Mouse (Mus musculus) stomach, postnatal 0 days (tissue): ENCODE measurements around the gene Ffar4. TPM values are rescaled to one million over a fixed set of nuclear protein-coding genes. Genes with fewer than 3 reads are reported as not detected.

Source experiments
- ATAC-seq: fragments of 200-750 bp; cut with Nextera tagmentation; 2 replicates; pipeline ENCODE4 v1.8.0; 2017; ENCODE audit not compliant: low FRiP score, low TSS enrichment
- DNase-seq: peaks from one replicate; pipeline ENCODE4 v3.0.0-alpha.2; 2016; ENCODE audit warnings: low spot score
- H3K27ac ChIP-seq: fragments of 300-500 bp; sonication (generic); replicated peaks from 2 replicates; pipeline ENCODE4 v1.5.1; 2014; ENCODE audit warnings: mild to moderate bottlenecking, control low read depth
- H3K27me3 ChIP-seq: fragments of 300-500 bp; sonication (generic); 2 replicates; pipeline ENCODE4 v1.6.1; 2014; ENCODE audit warnings: low read length; ENCODE audit not compliant: control insufficient read depth, insufficient read depth
- H3K36me3 ChIP-seq: fragments of 300-500 bp; sonication (generic); 2 replicates; pipeline ENCODE4 v1.6.1; 2014; ENCODE audit warnings: low read length, mixed read lengths; ENCODE audit not compliant: control insufficient read depth, insufficient read depth
- H3K4me1 ChIP-seq: fragments of 300-500 bp; sonication (generic); replicated peaks from 2 replicates; pipeline ENCODE4 v1.6.1; 2014; ENCODE audit warnings: antibody characterized with exemption; ENCODE audit not compliant: control insufficient read depth, insufficient read depth
- H3K4me2 ChIP-seq: fragments of 300-500 bp; sonication (generic); replicated peaks from 2 replicates; pipeline ENCODE4 v1.6.1; 2014; ENCODE audit warnings: low read depth, mild to moderate bottlenecking, control low read depth, moderate library complexity
- H3K4me3 ChIP-seq: fragments of 300-500 bp; sonication (generic); 2 replicates; pipeline ENCODE4 v1.5.1; 2014; ENCODE audit warnings: low read depth, low read length, control low read depth
- H3K9ac ChIP-seq: fragments of 300-500 bp; sonication (generic); 2 replicates; pipeline ENCODE4 v1.6.1; 2014; ENCODE audit warnings: mild to moderate bottlenecking, low read length, control low read depth, mixed read lengths
- H3K9me3 ChIP-seq: fragments of 300-500 bp; sonication (generic); 2 replicates; pipeline ENCODE4 v1.6.1; 2016; ENCODE audit warnings: low read length; ENCODE audit not compliant: control insufficient read depth
- CTCF ChIP-seq: IDR thresholded peaks from 2 replicates; pipeline ENCODE4 v1.5.1; 2016; ENCODE audit warnings: antibody characterized with exemption, low read depth, mild to moderate bottlenecking, moderate library complexity
- EP300 ChIP-seq: optimal IDR thresholded peaks from 2 replicates; pipeline ENCODE3; 2016; ENCODE audit warnings: antibody characterized with exemption
- WGBS: fragments of 180-500 bp; shearing (Covaris S2); extraction: QIAGEN DNeasy Blood & Tissue Kit; methylation state at CpG from one replicate; pipeline ENCODE4 v1.1.7; 2014; 5-methylcytosine and 5-hydroxymethylcytosine counted together
- polyA plus RNA-seq: library from polyadenylated mRNA; unstranded; fragments of >200 nt; fragmentation: Nextera tagmentation; extraction: Ambion mirVana; gene quantifications from 2 replicates; pipeline ENCODE4 v1.2.1, GENCODE M21; 2015

The Ffar4 gene
- polyA plus RNA-seq, 1 experiment from 2014 or later: 6.8 TPM

GRCm38 (mm10) chr19:38075051-38075450, 21.8 kb upstream of the Ffar4 start:
- Histone ChIP-seq H3K36me3 (peaks cover 5% of the 10 kb centered on the region), H3K4me2 (no peak overlapping the region), H3K27me3 (no peaks in the 10 kb centered on the region), H3K9me3 (no peaks in the 10 kb centered on the region), H3K27ac (no peak overlapping the region), H3K9ac (no peak overlapping the region), H3K4me1 (no peaks in the 10 kb centered on the region), H3K4me3 (no peak overlapping the region)
- no peak for ATAC-seq
- TF ChIP-seq EP300: no peak
- TF ChIP-seq CTCF: no peak
- no peak for DNase-seq
- WGBS: 80% methylated on average over 11 of the region's 11 CpGs

GRCm38 (mm10) chr19:38076251-38076650, 20.6 kb upstream of the Ffar4 start:
- DNase-seq: no peak
- no peak for ATAC-seq
- 61% methylated on average over 2 of the region's 2 CpGs for WGBS

GRCm38 (mm10) chr19:38077851-38078540, 18.9 kb upstream of the Ffar4 start:
- no peaks in the 10 kb centered on the region for H3K9me3 ChIP-seq
- H3K36me3 ChIP-seq: peaks cover 3% of the 10 kb centered on the region; the same call in 1 of the 2 replicates
- H3K9ac ChIP-seq: no peak overlapping the region
- no peak overlapping the region for H3K4me3 ChIP-seq
- no peak for ATAC-seq
- DNase-seq: no peak
- H3K27me3 ChIP-seq: no peaks in the 10 kb centered on the region
- no peak overlapping the region for H3K27ac ChIP-seq
- no peak overlapping the region for H3K4me2 ChIP-seq
- WGBS: 53% methylated on average over 3 of the region's 3 CpGs
- H3K4me1 ChIP-seq: no peaks in the 10 kb centered on the region
- TF ChIP-seq CTCF (no peak), EP300 (no peak)

More at GRCm38 (mm10) chr19:38076251-38076650, 20.6 kb upstream of the Ffar4 start:
- peak; percentile 62 for TF ChIP-seq CTCF
- TF ChIP-seq EP300: no peak
- Histone ChIP-seq H3K27ac (no peak overlapping the region), H3K4me3 (no peak overlapping the region), H3K4me1 (no peaks in the 10 kb centered on the region), H3K9ac (no peak overlapping the region), H3K9me3 (no peaks in the 10 kb centered on the region), H3K4me2 (no peak overlapping the region), H3K36me3 (peaks cover 3% of the 10 kb centered on the region; the same call in 1 of the 2 replicates), H3K27me3 (no peaks in the 10 kb centered on the region)

GRCm38 (mm10) chr19:38081361-38081760, 15.5 kb upstream of the Ffar4 start:
- no peaks in the 10 kb centered on the region for H3K36me3 ChIP-seq
- no peaks in the 10 kb centered on the region for H3K27me3 ChIP-seq
- H3K27ac ChIP-seq: no peak overlapping the region
- H3K9me3 ChIP-seq: no peaks in the 10 kb centered on the region
- ATAC-seq (no peak), DNase-seq (no peak)
- H3K4me3 ChIP-seq: no peak overlapping the region
- 73% methylated on average over 3 of the region's 3 CpGs for WGBS
- TF ChIP-seq CTCF (no peak), EP300 (no peak)
- no peaks in the 10 kb centered on the region for H3K4me1 ChIP-seq
- H3K9ac ChIP-seq: no peak overlapping the region
- H3K4me2 ChIP-seq: no peak overlapping the region

- H3K27me3 ChIP-seq: no peaks in the 10 kb centered on the region
- H3K27ac ChIP-seq: peak overlapping the region; percentile 30; the same call in 1 of the 2 replicates
- H3K9ac ChIP-seq: no peak overlapping the region
- 20% methylated on average over 5 of the region's 5 CpGs for WGBS
- no peak for TF ChIP-seq CTCF
- H3K36me3 ChIP-seq: no peaks in the 10 kb centered on the region
- H3K4me3 ChIP-seq: no peak overlapping the region
- ATAC-seq (peak; percentile 72), DNase-seq (no peak)
- no peaks in the 10 kb centered on the region for H3K9me3 ChIP-seq
- no peaks in the 10 kb centered on the region for H3K4me1 ChIP-seq
- H3K4me2 ChIP-seq: no peak overlapping the region
These were observed 13.8 kb upstream of the Ffar4 start for GRCm38 (mm10) chr19:38082931-38083525.

GRCm38 (mm10) chr19:38085841-38086240, 11.0 kb upstream of the Ffar4 start:
- Histone ChIP-seq H3K36me3 (no peaks in the 10 kb centered on the region), H3K27me3 (no peaks in the 10 kb centered on the region), H3K27ac (no peak overlapping the region), H3K9me3 (no peaks in the 10 kb centered on the region), H3K4me2 (no peak overlapping the region), H3K4me1 (no peaks in the 10 kb centered on the region), H3K9ac (no peak overlapping the region), H3K4me3 (no peak overlapping the region)
- no peak for TF ChIP-seq EP300
- no peak for TF ChIP-seq CTCF
- ATAC-seq (no peak), DNase-seq (no peak)
- WGBS: 82% methylated on average over 4 of the region's 4 CpGs
